Mouse (Mus musculus) ES-E14 (cell line): Measurements from ENCODE around the gene Actl10. TPM values are rescaled to one million over a fixed set of nuclear protein-coding genes. Genes with fewer than 3 reads are reported as not detected.

Experiments used
- DNase-seq: peaks from one replicate; pipeline ENCODE4 v3.0.0-alpha.2; 2013; ENCODE audit warnings: low read depth, low spot score
- H3K27ac ChIP-seq: 2 replicates; pipeline ENCODE4 v1.5.1; 2012; ENCODE audit warnings: low read depth, mild to moderate bottlenecking, low read length, moderate library complexity, mixed read lengths; ENCODE audit not compliant: poor library complexity, insufficient read depth, severe bottlenecking
- H3K36me3 ChIP-seq: 2 replicates; pipeline ENCODE4 v1.6.1; 2012; ENCODE audit warnings: mild to moderate bottlenecking, low read length, moderate library complexity, mixed read lengths; ENCODE audit not compliant: control insufficient read depth, poor library complexity, insufficient read depth, severe bottlenecking
- H3K4me1 ChIP-seq, 2 experiments: fragments of 150-350 bp in 1 of 2; sonication (generic) in 1 of 2; 2 replicates each; pipeline ENCODE4 v1.6.1; 2012; ENCODE audit warnings: low read length in 2 of 2, mild to moderate bottlenecking in 1 of 2, mixed read lengths in 1 of 2; ENCODE audit not compliant: control insufficient read depth in 2 of 2, insufficient read depth in 2 of 2, poor library complexity in 1 of 2
- H3K4me3 ChIP-seq, 2 experiments: fragments of 150-350 bp in 1 of 2; sonication (generic) in 1 of 2; 2 replicates each; pipeline ENCODE4 v1.5.1; 2012; ENCODE audit warnings: low read length in 2 of 2, low read depth in 1 of 2, mild to moderate bottlenecking in 1 of 2, mixed read lengths in 1 of 2; ENCODE audit not compliant: insufficient read depth in 1 of 2, poor library complexity in 1 of 2, severe bottlenecking in 1 of 2
- H3K9ac ChIP-seq: 2 replicates; pipeline ENCODE4 v1.6.1; 2012; ENCODE audit warnings: low read depth, mild to moderate bottlenecking, low read length, mixed read lengths; ENCODE audit not compliant: poor library complexity, insufficient read depth, severe bottlenecking
- H3K9me3 ChIP-seq: fragments of 150-350 bp; sonication (generic); 2 replicates; pipeline ENCODE4 v1.6.1; 2012; ENCODE audit warnings: low read depth, mild to moderate bottlenecking, low read length; ENCODE audit not compliant: control insufficient read depth, insufficient read depth
- CHD2 ChIP-seq: IDR thresholded peaks from 2 replicates; pipeline ENCODE4 v1.6.1; 2014; ENCODE audit warnings: mild to moderate bottlenecking, low read depth, low read length, inconsistent platforms
- HCFC1 ChIP-seq: IDR thresholded peaks from 2 replicates; pipeline ENCODE4 v1.6.1; 2012; ENCODE audit warnings: low read length, inconsistent platforms, borderline replicate concordance; ENCODE audit not compliant: insufficient read depth
- MAFK ChIP-seq: IDR thresholded peaks from 2 replicates; pipeline ENCODE4 v1.6.1; 2014; ENCODE audit warnings: mild to moderate bottlenecking, low read depth, low read length, inconsistent platforms; ENCODE audit not compliant: insufficient read depth
- ZC3H11A ChIP-seq: IDR thresholded peaks from 2 replicates; pipeline ENCODE4 v1.6.1; 2012; ENCODE audit warnings: low read depth, mild to moderate bottlenecking, inconsistent platforms, low read length, borderline replicate concordance
- ZNF384 ChIP-seq: IDR thresholded peaks from 2 replicates; pipeline ENCODE4 v1.6.1; 2012; ENCODE audit warnings: low read depth, low read length, inconsistent platforms
- in situ Hi-C, 2 experiments: fragments of 600-800 bp; cut with MboI; formaldehyde crosslinking; loops; one replicate each; pipeline ENCODE4 v1.15.1; 2025; ENCODE audit warnings: low sequenced_read_pairs in 2 of 2, inconsistent platforms in 1 of 2; ENCODE audit not compliant: unreplicated experiment in 2 of 2
- total RNA-seq: library from RNA; depleted of rRNA; stranded (reverse); fragments of 300-350 nt; gene quantifications from 2 replicates; pipeline ENCODE4 v1.2.3, GENCODE M21; 2012

The Actl10 gene
- total RNA-seq, 1 experiment = 0.45 TPM

DNA sequence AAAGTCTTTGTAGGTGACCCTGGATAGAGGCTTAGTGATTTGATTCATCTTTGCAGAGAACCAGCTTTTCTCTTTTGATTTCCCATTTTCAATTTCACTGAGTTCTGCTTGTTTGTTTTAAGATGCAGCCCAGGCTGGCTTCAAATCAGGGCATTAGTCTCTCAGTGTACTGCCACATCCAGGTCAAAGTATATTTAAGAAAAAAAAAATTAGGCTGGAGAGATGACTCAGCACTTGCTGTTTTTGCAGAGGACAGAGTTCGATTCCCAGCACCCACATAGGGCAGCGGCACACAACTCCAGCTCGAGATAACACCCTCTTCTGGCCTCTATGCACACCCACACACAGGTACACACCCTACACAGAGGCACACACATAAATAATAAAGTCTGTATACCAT is 39.7 kb downstream of the Actl10 start:
- Histone ChIP-seq H3K9me3 (no peaks in the 10 kb centered on the region), H3K27ac (no peak overlapping the region)
- in situ Hi-C loops = no loop called here

DNA sequence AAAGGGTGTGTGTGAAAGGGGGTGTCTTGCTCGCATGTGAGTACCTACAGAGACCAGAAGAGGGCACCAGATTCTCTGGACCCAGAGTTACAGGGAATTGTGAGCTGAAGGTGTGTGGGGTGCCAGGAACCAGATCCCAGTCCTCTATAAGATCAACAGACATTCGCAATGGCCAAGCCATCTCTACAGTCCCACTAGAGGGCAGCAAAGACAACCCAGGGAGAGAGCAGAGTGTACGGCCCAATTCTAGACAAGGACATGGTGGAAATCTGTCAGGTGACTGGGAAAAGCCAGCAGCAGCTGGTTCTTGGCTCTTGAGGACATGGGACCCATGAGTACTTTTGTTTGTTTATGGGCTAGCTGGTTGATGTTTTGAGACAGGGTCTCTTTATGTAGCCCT is 41.4 kb downstream of the Actl10 start:
- Histone ChIP-seq H3K36me3 (no peaks in the 10 kb centered on the region; the same call in 1 of the 2 replicates), H3K9me3 (no peaks in the 10 kb centered on the region), H3K27ac (no peak overlapping the region), H3K4me3 (no peak overlapping the region), H3K4me1 (peaks cover 0 to 5% of the 10 kb centered on the region in 2 experiments; a peak in 1 of 4 replicates), H3K9ac (no peak overlapping the region)
- TF ChIP-seq CHD2 (no peak), ZC3H11A (no peak), ZNF384 (no peak), HCFC1 (no peak), MAFK (no peak)
- peak; percentile 92 for DNase-seq
- in situ Hi-C loops = no loop called here

More for the DNA sequence above, 39.7 kb downstream of the Actl10 start:
- no peaks in the 10 kb centered on the region; the same call in 1 of the 2 replicates for H3K36me3 ChIP-seq
- no peak overlapping the region for H3K9ac ChIP-seq
- peaks cover 0 to 5% of the 10 kb centered on the region in 2 experiments; a peak in 1 of 4 replicates for H3K4me1 ChIP-seq
- no peak for DNase-seq
- TF ChIP-seq MAFK = no peak
- TF ChIP-seq ZNF384 = no peak
- TF ChIP-seq HCFC1 = no peak
- TF ChIP-seq ZC3H11A = no peak
- TF ChIP-seq CHD2 = no peak
- H3K4me3 ChIP-seq = no peak overlapping the region

DNA sequence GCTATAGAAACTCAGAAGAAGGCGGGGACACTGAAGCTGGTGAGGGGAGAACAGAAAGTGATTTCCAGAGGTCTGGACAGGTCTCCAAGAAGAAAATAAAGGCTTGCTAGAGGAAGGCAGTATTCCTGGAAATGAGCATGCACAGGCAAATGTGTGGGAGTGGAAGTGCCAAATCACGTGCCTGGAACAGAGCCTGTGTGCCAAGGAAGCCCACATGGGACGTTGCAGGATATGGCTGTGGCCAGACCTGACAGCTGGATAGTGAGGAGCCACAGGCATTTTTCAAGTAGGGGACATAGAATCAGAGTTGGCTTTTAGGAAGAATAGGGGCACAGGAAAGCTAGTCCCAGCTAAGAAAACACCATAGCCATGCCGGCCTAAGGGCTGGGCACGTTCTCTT is 44.2 kb downstream of the Actl10 start:
- H3K9me3 ChIP-seq = no peaks in the 10 kb centered on the region
- peaks cover 0 to 5% of the 10 kb centered on the region in 2 experiments; a peak in 1 of 4 replicates for H3K4me1 ChIP-seq
- no peak for TF ChIP-seq HCFC1
- no peak for TF ChIP-seq ZNF384
- no peak for TF ChIP-seq CHD2
- no peak for TF ChIP-seq MAFK
- TF ChIP-seq ZC3H11A = no peak
- H3K36me3 ChIP-seq = no peaks in the 10 kb centered on the region; the same call in 1 of the 2 replicates
- H3K4me3 ChIP-seq = no peak overlapping the region
- in situ Hi-C loops = no loop called here
- H3K9ac ChIP-seq = no peak overlapping the region
- DNase-seq = no peak
- H3K27ac ChIP-seq = no peak overlapping the region

DNA sequence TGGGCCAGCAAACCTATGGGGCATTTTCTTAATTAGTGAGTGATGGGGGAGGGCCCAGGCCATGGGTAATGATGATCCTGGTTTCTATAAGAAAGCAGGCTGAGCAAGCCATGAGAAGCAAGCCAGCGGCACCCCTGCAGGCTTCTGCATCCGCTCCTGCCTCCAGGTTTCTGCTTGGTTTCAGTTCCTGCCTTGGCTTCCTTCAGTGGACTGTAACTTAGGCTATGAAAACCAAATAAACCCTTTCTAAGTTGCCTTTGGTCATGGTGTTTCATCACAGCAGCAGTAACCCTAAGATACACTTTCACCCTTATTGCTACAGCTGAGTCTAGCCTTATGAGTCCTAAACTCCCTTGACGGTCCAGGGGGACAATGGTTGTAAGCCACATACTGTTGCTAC is 45.8 kb downstream of the Actl10 start:
- peaks cover 0 to 5% of the 10 kb centered on the region in 2 experiments; a peak in 1 of 4 replicates for H3K4me1 ChIP-seq
- TF ChIP-seq ZNF384 (no peak), CHD2 (no peak), HCFC1 (no peak), MAFK (no peak), ZC3H11A (no peak)
- H3K27ac ChIP-seq = no peak overlapping the region
- no peaks in the 10 kb centered on the region; the same call in 1 of the 2 replicates for H3K36me3 ChIP-seq
- H3K9ac ChIP-seq = no peak overlapping the region
- H3K4me3 ChIP-seq = no peak overlapping the region
- no peaks in the 10 kb centered on the region for H3K9me3 ChIP-seq
- in situ Hi-C loops = no loop called here
- no peak for DNase-seq

DNA sequence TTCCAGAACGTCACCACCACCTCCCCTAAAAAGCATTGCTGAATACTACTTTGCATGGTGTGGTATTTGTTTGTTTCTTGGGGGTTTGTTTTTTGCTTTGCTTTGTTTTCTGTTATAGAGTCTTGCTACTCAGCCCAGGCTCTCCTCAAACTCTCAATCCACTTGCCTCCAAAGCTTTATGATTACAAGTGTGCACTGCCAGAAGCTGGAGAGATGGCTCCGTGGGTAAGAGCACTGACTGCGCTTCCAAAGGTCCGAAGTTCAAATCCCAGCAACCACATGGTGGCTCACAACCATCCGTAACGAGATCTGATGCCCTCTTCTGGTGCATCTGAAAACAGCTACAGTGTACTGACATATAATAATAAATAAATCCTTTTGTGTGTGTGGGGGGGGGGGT is 49.0 kb downstream of the Actl10 start:
- H3K4me3 ChIP-seq = no peak overlapping the region
- no peak overlapping the region for H3K9ac ChIP-seq
- no peak for DNase-seq
- H3K9me3 ChIP-seq = no peaks in the 10 kb centered on the region
- H3K27ac ChIP-seq = no peak overlapping the region
- H3K4me1 ChIP-seq = 0 out of 4 replicates have a peak, but pooled peaks cover 0 to 3% of the 10 kb centered on the region in 2 experiments
- H3K36me3 ChIP-seq = no peaks in the 10 kb centered on the region
- in situ Hi-C loops = no loop called here
- TF ChIP-seq ZC3H11A (no peak), ZNF384 (no peak), CHD2 (no peak), HCFC1 (no peak), MAFK (no peak)
